Mouse (Mus musculus) liver, postnatal 0 days (tissue): ENCODE measurements around the gene Cyp4f17.

Experiments used
- CTCF ChIP-seq: sonication (generic); IDR thresholded peaks from 2 replicates; pipeline ENCODE4 v1.5.1; 2016; ENCODE audit warnings: antibody characterized with exemption, low read depth
- EP300 ChIP-seq: IDR thresholded peaks from 2 replicates; pipeline ENCODE4 v1.6.1; 2016; ENCODE audit warnings: antibody characterized with exemption, low read depth, mild to moderate bottlenecking

DNA sequence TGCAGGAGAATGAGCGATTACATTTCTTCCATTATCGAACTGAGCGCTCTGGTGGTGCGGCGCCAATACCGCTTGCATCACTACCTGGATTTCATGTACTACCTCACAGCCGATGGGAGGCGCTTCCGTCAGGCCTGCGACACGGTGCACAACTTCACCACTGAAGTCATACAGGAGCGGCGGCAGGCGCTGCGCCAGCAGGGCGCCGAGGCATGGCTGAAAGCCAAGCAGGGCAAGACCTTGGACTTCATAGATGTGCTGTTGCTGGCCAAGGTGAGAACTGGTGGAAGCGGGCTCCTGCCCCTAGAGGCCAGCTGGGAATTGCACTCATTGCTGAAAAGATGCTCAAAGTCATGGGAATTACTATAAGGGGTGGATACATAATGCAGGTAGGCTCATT is 22.6 kb upstream of the Cyp4f17 start:
- TF ChIP-seq CTCF (peak; percentile 79), EP300 (peak; percentile 28; the same call in 1 of the 2 replicates)
